Mouse (Mus musculus): ENCODE data around the gene Chst15. TPM values are rescaled to one million over a fixed set of nuclear protein-coding genes. Genes with fewer than 3 reads are reported as not detected.

Gene Chst15
- total RNA-seq, 2 experiments from 2014 or later, result 50.7 to 53.3 TPM

GRCm38 (mm10) chr7:132347273-132348045 lies 30.4 kb upstream of the Chst15 start:
- no peak overlapping the region for H3K4me3 ChIP-seq
- no peak overlapping the region for H3K27ac ChIP-seq
- TF ChIP-seq CTCF (conservative IDR thresholded peaks at IDR 0.05), result no peak
- no peak for DNase-seq (ENCODE audit: low spot score in 2 of 2)

- Histone ChIP-seq H3K27ac (no peak overlapping the region), H3K4me3 (no peak overlapping the region)
- DNase-seq (ENCODE audit: low spot score in 2 of 2), result no peak
- TF ChIP-seq CTCF (conservative IDR thresholded peaks at IDR 0.05), result no peak
Observed at GRCm38 (mm10) chr7:132345526-132346070, 28.6 kb upstream of the Chst15 start.

DNA sequence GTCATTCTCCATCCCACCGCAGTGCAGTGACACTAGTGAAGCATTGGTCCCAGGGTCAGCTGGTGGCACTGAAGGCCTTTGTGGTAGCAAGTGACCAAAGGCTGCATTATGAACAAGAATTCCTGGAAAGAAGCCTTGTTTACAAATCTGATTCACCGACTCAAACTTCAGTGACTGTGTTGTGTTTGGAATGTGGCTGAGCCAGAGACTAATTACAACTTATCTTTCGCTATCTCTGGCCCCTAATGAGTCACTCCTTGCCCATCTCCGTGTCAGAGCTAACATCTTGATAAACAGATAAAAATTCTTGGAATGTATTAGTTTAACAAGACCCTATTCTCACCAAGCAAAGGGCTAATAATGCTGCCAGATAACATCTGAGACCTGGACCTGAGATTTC lies 27.6 kb upstream of the Chst15 start:
- no peak overlapping the region for H3K4me3 ChIP-seq
- no peak for TF ChIP-seq CTCF (conservative IDR thresholded peaks at IDR 0.05)
- H3K27ac ChIP-seq, result no peak overlapping the region
- DNase-seq (ENCODE audit: low spot score in 2 of 2), result no peak

DNA sequence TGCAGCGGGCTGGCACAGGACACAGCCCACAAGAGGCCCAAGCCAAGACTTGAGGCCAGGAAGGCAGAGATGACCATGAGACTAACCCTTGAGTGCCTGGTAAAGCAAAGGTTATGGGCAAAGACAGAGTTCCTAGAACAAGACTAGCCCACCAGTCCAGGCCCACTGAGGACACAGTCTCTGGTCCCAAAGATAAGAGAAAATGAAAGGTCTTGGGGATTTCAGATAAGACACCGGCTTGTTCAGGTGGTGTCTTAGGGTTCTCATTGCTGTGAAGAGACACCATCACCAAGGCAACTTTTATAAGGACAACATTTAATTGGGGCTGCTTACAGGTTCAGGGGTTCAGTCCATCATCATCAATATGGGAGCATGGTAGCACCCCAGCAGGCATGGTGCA lies 26.9 kb upstream of the Chst15 start:
- Histone ChIP-seq H3K4me3 (no peak overlapping the region), H3K27ac (no peak overlapping the region)
- TF ChIP-seq CTCF (conservative IDR thresholded peaks at IDR 0.05), result no peak
- no peak for DNase-seq (ENCODE audit: low spot score in 2 of 2)

- H3K4me3 ChIP-seq, result no peak overlapping the region
- H3K27ac ChIP-seq, result no peak overlapping the region
- DNase-seq (ENCODE audit: low spot score in 2 of 2), result no peak
- no peak for TF ChIP-seq CTCF (conservative IDR thresholded peaks at IDR 0.05)
Observed at GRCm38 (mm10) chr7:132343146-132343545, 26.1 kb upstream of the Chst15 start.

DNA sequence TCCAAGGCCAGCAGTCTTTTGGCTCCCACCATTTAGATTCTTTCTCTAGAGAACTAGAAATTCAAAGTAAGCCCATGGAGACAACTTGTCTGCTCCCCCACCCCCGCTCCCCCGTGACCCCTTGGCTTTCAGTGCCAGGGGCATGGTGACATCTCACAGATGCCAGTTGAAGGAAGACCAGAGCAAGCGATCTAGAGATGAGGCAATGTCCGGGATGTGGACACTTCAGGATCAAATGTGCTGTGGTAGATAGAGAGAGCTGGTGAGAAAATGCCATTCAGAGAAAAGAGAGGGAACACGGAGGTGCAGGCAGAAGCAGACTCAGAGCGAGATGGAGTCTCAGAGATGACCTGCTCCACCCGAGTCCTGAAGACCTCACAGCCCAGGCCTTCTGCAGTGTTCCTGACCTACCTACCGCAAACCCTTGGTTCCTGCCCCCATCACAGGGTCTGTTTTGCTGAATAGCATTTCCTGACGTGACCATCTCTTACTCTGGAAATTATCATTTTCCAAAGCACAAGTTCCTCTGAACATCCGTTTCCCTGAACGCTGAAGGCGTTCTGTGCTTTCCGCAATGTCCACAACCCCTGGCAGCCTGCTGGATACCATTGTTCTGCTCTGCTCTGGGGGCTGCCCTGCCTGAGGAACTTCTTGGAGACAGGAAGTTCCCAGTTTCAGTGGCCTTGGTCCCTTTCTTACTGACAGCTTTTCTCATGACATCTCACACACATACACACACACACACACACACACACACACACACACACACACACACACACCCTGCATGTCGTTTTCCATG lies 22.2 kb upstream of the Chst15 start:
- no peak for TF ChIP-seq CTCF (conservative IDR thresholded peaks at IDR 0.05)
- no peak overlapping the region for H3K27ac ChIP-seq
- DNase-seq (ENCODE audit: low spot score in 2 of 2), result no peak
- no peak overlapping the region for H3K4me3 ChIP-seq

GRCm38 (mm10) chr7:132338350-132338749 lies 21.3 kb upstream of the Chst15 start:
- DNase-seq (ENCODE audit: low spot score in 2 of 2), result no peak
- Histone ChIP-seq H3K4me3 (no peak overlapping the region), H3K27ac (peak overlapping the region; percentile 25; the same call in 1 of the 2 replicates)
- no peak for TF ChIP-seq CTCF (conservative IDR thresholded peaks at IDR 0.05)

GRCm38 (mm10) chr7:132337268-132337917 lies 20.4 kb upstream of the Chst15 start:
- no peak overlapping the region for H3K4me3 ChIP-seq
- no peak for DNase-seq (ENCODE audit: low spot score in 2 of 2)
- peak overlapping the region; percentile 79 for H3K27ac ChIP-seq
- no peak for TF ChIP-seq CTCF (conservative IDR thresholded peaks at IDR 0.05)

DNA sequence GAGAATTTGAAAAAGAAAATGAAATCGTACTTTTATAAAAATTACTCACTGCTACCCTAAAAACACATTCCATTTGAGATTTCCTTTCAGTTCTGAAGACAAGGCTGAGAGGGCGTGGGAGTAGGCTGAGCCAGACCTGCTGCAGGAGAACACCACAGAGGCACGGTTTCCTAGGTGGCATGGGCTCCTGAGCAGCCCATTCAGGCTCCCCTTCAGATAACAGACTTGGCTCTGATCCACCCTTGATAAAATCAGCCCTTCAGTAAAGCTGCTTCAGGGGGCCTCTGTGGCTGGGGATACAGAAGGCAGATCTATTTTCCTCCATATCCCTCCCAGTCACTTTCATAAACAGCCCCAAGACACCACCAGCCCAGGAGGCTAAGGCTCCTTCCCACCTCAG lies 19.8 kb upstream of the Chst15 start:
- Histone ChIP-seq H3K27ac (peak overlapping the region; percentile 79), H3K4me3 (no peak overlapping the region)
- no peak for DNase-seq (ENCODE audit: low spot score in 2 of 2)
- no peak for TF ChIP-seq CTCF (conservative IDR thresholded peaks at IDR 0.05)

DNA sequence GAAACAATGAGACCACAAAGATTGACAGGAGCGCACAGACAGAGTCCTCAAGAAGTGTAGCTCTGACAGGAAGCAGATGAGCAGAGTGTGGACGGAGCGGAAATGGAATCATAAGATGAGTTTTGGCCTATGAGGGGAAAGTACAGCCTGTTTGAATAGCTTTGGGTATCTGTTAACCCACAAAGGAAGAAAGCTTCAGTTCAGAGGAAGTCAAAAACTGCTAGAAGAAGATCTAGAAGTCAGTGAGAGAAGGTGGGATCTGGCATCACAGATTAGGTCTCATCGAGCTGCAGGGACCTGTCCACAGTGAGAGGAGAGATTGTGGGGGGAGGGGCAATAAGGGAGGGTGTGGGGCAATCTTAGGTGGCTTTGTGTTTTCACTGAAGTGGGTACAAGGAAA lies 18.3 kb upstream of the Chst15 start:
- Histone ChIP-seq H3K4me3 (no peak overlapping the region), H3K27ac (no peak overlapping the region)
- TF ChIP-seq CTCF (conservative IDR thresholded peaks at IDR 0.05), result no peak
- no peak for DNase-seq (ENCODE audit: low spot score in 2 of 2)

DNA sequence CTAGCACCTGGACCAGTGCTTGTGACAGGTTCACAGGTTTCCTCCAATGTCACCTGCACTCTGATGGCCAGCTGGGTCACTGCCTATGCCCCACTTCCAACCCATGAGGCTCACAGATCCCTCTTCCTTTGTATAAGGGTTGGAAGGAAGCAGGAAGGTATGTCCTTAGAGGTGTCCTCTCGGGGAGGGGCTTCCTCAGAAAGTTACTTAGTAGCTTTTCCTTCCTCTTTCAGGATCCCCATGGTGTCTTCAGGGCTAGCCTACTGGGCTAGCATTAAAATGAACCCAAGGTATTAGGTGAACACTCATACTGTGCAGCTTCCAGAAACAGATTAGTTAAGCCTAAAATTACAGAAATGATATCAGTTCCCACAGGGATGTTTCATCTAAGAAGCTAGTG lies 16.1 kb upstream of the Chst15 start:
- H3K4me3 ChIP-seq, result no peak overlapping the region
- H3K27ac ChIP-seq, result no peak overlapping the region
- DNase-seq (ENCODE audit: low spot score in 2 of 2), result no peak
- TF ChIP-seq CTCF (conservative IDR thresholded peaks at IDR 0.05), result no peak

- H3K4me3 ChIP-seq, result no peak overlapping the region
- H3K27ac ChIP-seq, result no peak overlapping the region
- no peak for DNase-seq (ENCODE audit: low spot score in 2 of 2)
- TF ChIP-seq CTCF (conservative IDR thresholded peaks at IDR 0.05), result peak; percentile 17; the same call in 1 of the 2 replicates
Observed at GRCm38 (mm10) chr7:132332176-132332575, 15.1 kb upstream of the Chst15 start.

GRCm38 (mm10) chr7:132330179-132330578 lies 13.2 kb upstream of the Chst15 start:
- Histone ChIP-seq H3K4me3 (no peak overlapping the region), H3K27ac (no peak overlapping the region)
- DNase-seq (ENCODE audit: low spot score in 2 of 2), result no peak
- TF ChIP-seq CTCF (conservative IDR thresholded peaks at IDR 0.05), result no peak
